Mouse (Mus musculus): Measurements from ENCODE around the gene Golm1. TPM values are rescaled to one million over a fixed set of nuclear protein-coding genes. Genes with fewer than 3 reads are reported as not detected.

Golm1 gene
- polyA plus RNA-seq, 1 experiment from 2014 or later: 89.8 TPM

- Histone ChIP-seq H3K4me3 (replicated peaks; ENCODE audit: low read length) (no peak overlapping the region), H3K36me3 (ENCODE audit: control insufficient read depth, insufficient read depth, low read length) (no peaks in the 10 kb centered on the region), H3K9ac (ENCODE audit: low read length) (no peak overlapping the region), H3K27me3 (ENCODE audit: control insufficient read depth, insufficient read depth, low read length) (no peaks in the 10 kb centered on the region), H3K4me1 (ENCODE audit: control insufficient read depth, insufficient read depth, low read length) (no peaks in the 10 kb centered on the region), H3K4me2 (ENCODE audit: low read depth, low read length) (no peak overlapping the region), H3K9me3 (replicated peaks; ENCODE audit: control insufficient read depth, low read length) (no peaks in the 10 kb centered on the region), H3K27ac (ENCODE audit: low read length) (no peak overlapping the region)
- no peak for ATAC-seq (ENCODE audit: insufficient read depth, low FRiP score)
- 70% methylated on average over 10 of the region's 10 CpGs for WGBS
Observed at GRCm38 (mm10) chr13:59656316-59656832, 19.2 kb downstream of the Golm1 start.

DNA sequence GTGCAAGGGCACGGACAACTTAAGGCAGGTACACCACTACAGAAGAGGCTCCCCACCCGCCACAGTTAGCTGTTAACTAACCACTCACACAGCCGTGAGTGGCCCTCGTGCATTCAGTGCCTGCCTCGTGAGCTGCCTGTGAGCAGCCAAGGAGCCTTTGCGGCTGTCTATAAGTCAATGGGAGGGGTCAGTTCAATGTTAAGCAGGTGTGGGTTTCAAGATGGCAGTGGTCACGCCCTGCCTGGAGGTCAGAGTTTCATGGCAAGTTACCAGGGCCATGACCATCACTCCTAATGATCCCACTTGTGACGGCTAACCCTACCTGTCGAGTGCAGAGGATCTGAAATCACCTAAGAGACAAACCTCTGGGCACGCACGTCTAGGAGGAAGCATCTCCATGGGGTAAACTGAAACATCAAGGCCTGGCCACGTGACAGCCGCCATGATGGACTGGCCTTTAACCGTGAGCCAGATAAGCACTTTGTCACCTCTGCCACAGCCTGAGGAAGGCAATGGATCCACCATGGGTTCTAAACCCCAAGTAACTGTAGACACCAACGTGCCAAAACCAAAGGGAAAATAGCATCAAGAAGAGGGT lies 19.8 kb downstream of the Golm1 start:
- 92% methylated on average over 15 of the region's 15 CpGs for WGBS
- ATAC-seq (ENCODE audit: insufficient read depth, low FRiP score): no peak
- Histone ChIP-seq H3K4me3 (replicated peaks; ENCODE audit: low read length) (no peak overlapping the region), H3K4me2 (ENCODE audit: low read depth, low read length) (no peak overlapping the region), H3K27me3 (ENCODE audit: control insufficient read depth, insufficient read depth, low read length) (no peaks in the 10 kb centered on the region), H3K9me3 (replicated peaks; ENCODE audit: control insufficient read depth, low read length) (no peaks in the 10 kb centered on the region), H3K27ac (ENCODE audit: low read length) (no peak overlapping the region), H3K9ac (ENCODE audit: low read length) (no peak overlapping the region), H3K36me3 (ENCODE audit: control insufficient read depth, insufficient read depth, low read length) (no peaks in the 10 kb centered on the region), H3K4me1 (ENCODE audit: control insufficient read depth, insufficient read depth, low read length) (no peaks in the 10 kb centered on the region)

- Histone ChIP-seq H3K9ac (ENCODE audit: low read length) (no peak overlapping the region), H3K27ac (ENCODE audit: low read length) (no peak overlapping the region), H3K4me1 (ENCODE audit: control insufficient read depth, insufficient read depth, low read length) (no peaks in the 10 kb centered on the region), H3K4me2 (ENCODE audit: low read depth, low read length) (no peak overlapping the region), H3K4me3 (replicated peaks; ENCODE audit: low read length) (no peak overlapping the region), H3K9me3 (replicated peaks; ENCODE audit: control insufficient read depth, low read length) (no peaks in the 10 kb centered on the region), H3K27me3 (ENCODE audit: control insufficient read depth, insufficient read depth, low read length) (no peaks in the 10 kb centered on the region), H3K36me3 (ENCODE audit: control insufficient read depth, insufficient read depth, low read length) (no peaks in the 10 kb centered on the region)
- ATAC-seq (ENCODE audit: insufficient read depth, low FRiP score): no peak
- WGBS: 78% methylated on average over 5 of the region's 5 CpGs
Observed at GRCm38 (mm10) chr13:59654465-59654864, 21.1 kb downstream of the Golm1 start.

DNA sequence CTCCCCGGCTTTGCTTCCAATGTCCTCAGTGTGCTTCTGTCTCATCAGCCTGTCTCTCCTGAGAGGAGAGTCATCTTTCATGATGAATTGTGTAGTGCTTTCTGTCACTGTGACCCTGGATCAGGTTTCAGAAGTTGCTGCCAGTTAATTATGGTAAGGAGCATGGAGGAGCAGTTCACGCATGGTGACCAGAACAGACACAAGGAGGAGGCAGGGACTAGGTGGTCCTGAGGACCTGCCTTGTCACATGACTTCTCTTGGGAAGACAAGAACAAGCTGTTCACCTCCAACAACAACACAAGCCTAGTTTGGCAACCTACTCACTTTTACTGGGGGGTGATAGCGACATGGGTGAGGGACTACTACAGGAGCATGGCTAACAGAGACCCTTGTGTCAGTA lies 22.5 kb downstream of the Golm1 start:
- H3K9ac ChIP-seq (ENCODE audit: low read length): no peak overlapping the region
- H3K36me3 ChIP-seq (ENCODE audit: control insufficient read depth, insufficient read depth, low read length): no peaks in the 10 kb centered on the region
- 63% methylated on average over 3 of the region's 3 CpGs for WGBS
- no peak overlapping the region for H3K4me2 ChIP-seq (ENCODE audit: low read depth, low read length)
- no peak overlapping the region for H3K4me3 ChIP-seq (replicated peaks; ENCODE audit: low read length)
- no peaks in the 10 kb centered on the region for H3K9me3 ChIP-seq (replicated peaks; ENCODE audit: control insufficient read depth, low read length)
- no peak overlapping the region for H3K27ac ChIP-seq (ENCODE audit: low read length)
- H3K27me3 ChIP-seq (ENCODE audit: control insufficient read depth, insufficient read depth, low read length): no peaks in the 10 kb centered on the region
- H3K4me1 ChIP-seq (ENCODE audit: control insufficient read depth, insufficient read depth, low read length): no peaks in the 10 kb centered on the region
- ATAC-seq (ENCODE audit: insufficient read depth, low FRiP score): no peak

GRCm38 (mm10) chr13:59652651-59653050 lies 23.0 kb downstream of the Golm1 start:
- Histone ChIP-seq H3K36me3 (ENCODE audit: control insufficient read depth, insufficient read depth, low read length) (no peaks in the 10 kb centered on the region), H3K4me3 (replicated peaks; ENCODE audit: low read length) (no peak overlapping the region), H3K9ac (ENCODE audit: low read length) (no peak overlapping the region), H3K4me1 (ENCODE audit: control insufficient read depth, insufficient read depth, low read length) (no peaks in the 10 kb centered on the region), H3K27me3 (ENCODE audit: control insufficient read depth, insufficient read depth, low read length) (no peaks in the 10 kb centered on the region), H3K9me3 (replicated peaks; ENCODE audit: control insufficient read depth, low read length) (no peaks in the 10 kb centered on the region), H3K4me2 (ENCODE audit: low read depth, low read length) (no peak overlapping the region), H3K27ac (ENCODE audit: low read length) (no peak overlapping the region)
- WGBS: 62% methylated on average over 5 of the region's 5 CpGs
- ATAC-seq (ENCODE audit: insufficient read depth, low FRiP score): no peak

DNA sequence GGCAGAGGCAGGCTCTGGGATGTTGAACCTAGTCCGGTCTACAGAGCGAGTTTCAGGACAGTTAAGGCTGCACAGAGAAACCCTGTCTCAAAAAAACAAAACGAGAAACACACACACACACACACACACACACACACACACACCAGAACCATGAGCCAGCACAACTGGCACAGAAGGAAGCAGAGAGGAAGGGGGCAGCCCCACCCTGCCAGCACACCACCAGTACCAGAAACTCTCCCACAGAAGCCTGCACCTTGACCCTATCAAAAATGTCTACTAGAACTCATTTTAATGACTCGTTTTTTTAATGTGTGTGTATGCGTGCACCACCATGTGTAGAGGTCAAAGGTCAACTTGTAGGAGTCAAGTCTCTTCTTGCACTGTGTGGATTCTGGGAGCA lies 25.8 kb downstream of the Golm1 start:
- 0 out of 2 replicates have a peak, but pooled peaks have one; percentile 15 for ATAC-seq (ENCODE audit: insufficient read depth, low FRiP score)
- no peaks in the 10 kb centered on the region for H3K4me1 ChIP-seq (ENCODE audit: control insufficient read depth, insufficient read depth, low read length)
- H3K27ac ChIP-seq (ENCODE audit: low read length): no peak overlapping the region
- no peak overlapping the region for H3K4me2 ChIP-seq (ENCODE audit: low read depth, low read length)
- WGBS: 60% methylated on average over 5 of the region's 5 CpGs
- H3K27me3 ChIP-seq (ENCODE audit: control insufficient read depth, insufficient read depth, low read length): no peaks in the 10 kb centered on the region
- no peaks in the 10 kb centered on the region for H3K36me3 ChIP-seq (ENCODE audit: control insufficient read depth, insufficient read depth, low read length)
- no peak overlapping the region for H3K9ac ChIP-seq (ENCODE audit: low read length)
- H3K4me3 ChIP-seq (replicated peaks; ENCODE audit: low read length): no peak overlapping the region
- no peaks in the 10 kb centered on the region for H3K9me3 ChIP-seq (replicated peaks; ENCODE audit: control insufficient read depth, low read length)

- Histone ChIP-seq H3K4me2 (ENCODE audit: low read depth, low read length) (no peak overlapping the region), H3K4me1 (ENCODE audit: control insufficient read depth, insufficient read depth, low read length) (no peaks in the 10 kb centered on the region), H3K4me3 (replicated peaks; ENCODE audit: low read length) (no peak overlapping the region), H3K27me3 (ENCODE audit: control insufficient read depth, insufficient read depth, low read length) (no peaks in the 10 kb centered on the region), H3K27ac (ENCODE audit: low read length) (no peak overlapping the region), H3K9ac (ENCODE audit: low read length) (no peak overlapping the region), H3K36me3 (ENCODE audit: control insufficient read depth, insufficient read depth, low read length) (no peaks in the 10 kb centered on the region), H3K9me3 (replicated peaks; ENCODE audit: control insufficient read depth, low read length) (no peaks in the 10 kb centered on the region)
- no peak for ATAC-seq (ENCODE audit: insufficient read depth, low FRiP score)
- WGBS: 81% methylated on average over 6 of the region's 6 CpGs
Observed at GRCm38 (mm10) chr13:59648598-59648997, 27.0 kb downstream of the Golm1 start.

- 78% methylated on average over 6 of the region's 6 CpGs for WGBS
- no peak for ATAC-seq (ENCODE audit: insufficient read depth, low FRiP score)
- Histone ChIP-seq H3K4me1 (ENCODE audit: control insufficient read depth, insufficient read depth, low read length) (no peaks in the 10 kb centered on the region), H3K4me2 (ENCODE audit: low read depth, low read length) (no peak overlapping the region), H3K27me3 (ENCODE audit: control insufficient read depth, insufficient read depth, low read length) (no peaks in the 10 kb centered on the region), H3K36me3 (ENCODE audit: control insufficient read depth, insufficient read depth, low read length) (no peaks in the 10 kb centered on the region), H3K27ac (ENCODE audit: low read length) (no peak overlapping the region), H3K9ac (ENCODE audit: low read length) (no peak overlapping the region), H3K9me3 (replicated peaks; ENCODE audit: control insufficient read depth, low read length) (no peaks in the 10 kb centered on the region), H3K4me3 (replicated peaks; ENCODE audit: low read length) (no peak overlapping the region)
Observed at GRCm38 (mm10) chr13:59647484-59647883, 28.1 kb downstream of the Golm1 start.

DNA sequence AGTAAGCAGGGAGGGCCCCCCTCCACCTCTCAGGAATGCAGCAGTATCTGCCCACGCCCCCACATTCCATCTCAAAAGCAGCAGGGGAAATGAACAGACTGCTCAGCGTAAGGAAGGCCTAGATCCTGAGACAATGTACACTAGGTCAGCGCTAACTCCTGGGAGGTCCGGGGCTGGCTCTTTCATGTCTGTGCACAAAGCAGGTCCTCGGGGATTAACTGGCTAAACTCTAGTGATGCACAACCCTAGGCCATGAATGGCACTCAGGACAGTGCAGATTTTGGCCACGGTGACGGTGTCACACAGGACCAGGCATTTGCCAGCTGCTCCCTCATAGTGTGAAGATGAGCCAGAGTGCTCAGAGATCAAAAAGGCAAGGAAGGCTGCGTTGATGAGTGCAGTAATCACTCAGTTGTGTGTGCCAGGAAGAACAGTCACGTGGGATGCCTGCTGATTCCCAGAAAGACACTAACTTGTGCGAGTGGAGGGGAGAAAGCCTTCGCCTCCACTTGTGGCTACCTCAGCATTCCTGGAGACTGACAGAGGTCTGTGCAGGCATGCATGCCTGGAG lies 28.9 kb downstream of the Golm1 start:
- Histone ChIP-seq H3K4me1 (ENCODE audit: control insufficient read depth, insufficient read depth, low read length) (no peaks in the 10 kb centered on the region), H3K4me3 (replicated peaks; ENCODE audit: low read length) (no peak overlapping the region), H3K27me3 (ENCODE audit: control insufficient read depth, insufficient read depth, low read length) (no peaks in the 10 kb centered on the region), H3K4me2 (ENCODE audit: low read depth, low read length) (no peak overlapping the region), H3K9me3 (replicated peaks; ENCODE audit: control insufficient read depth, low read length) (no peaks in the 10 kb centered on the region), H3K27ac (ENCODE audit: low read length) (no peak overlapping the region), H3K9ac (ENCODE audit: low read length) (no peak overlapping the region), H3K36me3 (ENCODE audit: control insufficient read depth, insufficient read depth, low read length) (no peaks in the 10 kb centered on the region)
- WGBS: 58% methylated on average over 11 of the region's 11 CpGs
- 0 out of 2 replicates have a peak, but pooled peaks have one; percentile 42 for ATAC-seq (ENCODE audit: insufficient read depth, low FRiP score)

All from stomach, embryonic 16.5 days (tissue).